Mouse (Mus musculus) 3T3-L1 (cell line): ENCODE data around the gene Pfkfb3.

Source experiments
- DNase-seq: peaks from one replicate; pipeline ENCODE4 v3.0.0-alpha.2; 2015; ENCODE audit warnings: low read depth, low spot score

Gene Pfkfb3

GRCm38 (mm10) chr2:11553471-11554400 is at the start of gene Pfkfb3:
Gene Pfkfb3 (minus strand): TSS chr2:11554077.
- peak; percentile 23 for DNase-seq

- peak; percentile 93 for DNase-seq
Observed at GRCm38 (mm10) chr2:11602506-11603489, 48.9 kb upstream of the Pfkfb3 start.

- no peak for DNase-seq
Observed at GRCm38 (mm10) chr2:11601795-11602194, 47.9 kb upstream of the Pfkfb3 start.

DNA sequence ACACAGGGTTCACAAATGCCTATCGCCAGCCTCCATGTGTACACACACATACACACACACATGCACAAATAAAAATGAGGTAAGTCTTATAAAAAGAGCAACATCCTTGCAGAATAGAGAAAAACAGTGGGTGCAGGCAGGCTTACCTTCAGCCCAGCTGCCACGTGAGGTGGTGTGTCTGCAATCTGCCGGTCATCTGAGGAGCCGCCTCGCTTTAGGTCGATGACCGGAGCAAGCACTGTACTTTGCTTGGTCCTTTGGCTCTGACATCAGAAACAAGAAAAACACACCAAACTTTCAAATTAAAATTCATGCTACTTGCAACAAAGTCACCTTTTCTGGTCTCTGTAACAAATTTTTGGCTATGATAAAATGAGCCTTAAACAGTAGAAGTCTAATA is 44.0 kb upstream of the Pfkfb3 start:
- DNase-seq = no peak

DNA sequence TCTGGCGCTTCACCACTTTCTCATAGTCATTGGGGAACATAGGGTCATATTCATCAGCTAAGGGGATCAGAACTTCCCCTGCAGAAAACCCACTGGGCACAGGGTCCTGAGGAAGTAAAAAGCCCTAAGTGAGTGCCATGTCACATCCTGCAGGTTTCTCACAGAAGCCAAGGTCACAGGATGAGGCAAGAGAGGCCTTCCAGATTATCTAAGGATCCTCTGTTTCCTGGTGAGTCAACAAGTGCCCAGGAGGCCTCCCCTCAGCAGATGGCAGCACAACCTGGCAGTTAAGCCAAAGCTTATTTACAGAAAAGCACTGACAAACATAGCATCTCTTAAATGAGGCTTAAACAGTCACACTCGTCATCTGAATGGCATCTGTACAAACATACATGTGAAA is 42.8 kb upstream of the Pfkfb3 start:
- DNase-seq = peak; percentile 23

- DNase-seq = no peak
Observed at GRCm38 (mm10) chr2:11587996-11588395, 34.1 kb upstream of the Pfkfb3 start.

- peak; percentile 55 for DNase-seq
Observed at GRCm38 (mm10) chr2:11579399-11579798, 25.5 kb upstream of the Pfkfb3 start.

- no peak for DNase-seq
Observed at GRCm38 (mm10) chr2:11578187-11578586, 24.3 kb upstream of the Pfkfb3 start.

DNA sequence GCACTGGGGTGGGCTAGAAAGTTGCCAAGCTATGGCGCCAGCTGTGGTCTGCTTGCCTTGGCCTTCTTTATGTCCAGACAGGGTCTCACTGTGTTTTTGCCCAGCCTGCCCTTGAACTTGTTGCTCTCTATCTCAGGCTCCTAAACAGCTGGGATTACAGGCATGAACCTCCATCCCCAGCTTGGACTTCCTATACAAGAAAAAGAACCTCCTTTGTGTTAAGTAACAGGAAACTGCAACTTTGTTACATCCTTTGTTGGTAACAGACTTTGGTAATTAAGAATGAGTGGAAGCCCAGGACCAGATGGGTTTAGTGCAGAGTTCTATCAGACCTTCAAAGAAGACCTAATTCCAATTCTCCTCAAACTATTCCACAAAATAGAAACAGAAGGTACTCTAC is 19.8 kb upstream of the Pfkfb3 start:
- no peak for DNase-seq

- no peak for DNase-seq
Observed at GRCm38 (mm10) chr2:11571004-11571535, 17.2 kb upstream of the Pfkfb3 start.

- no peak for DNase-seq
Observed at GRCm38 (mm10) chr2:11568471-11568870, 14.6 kb upstream of the Pfkfb3 start.

DNA sequence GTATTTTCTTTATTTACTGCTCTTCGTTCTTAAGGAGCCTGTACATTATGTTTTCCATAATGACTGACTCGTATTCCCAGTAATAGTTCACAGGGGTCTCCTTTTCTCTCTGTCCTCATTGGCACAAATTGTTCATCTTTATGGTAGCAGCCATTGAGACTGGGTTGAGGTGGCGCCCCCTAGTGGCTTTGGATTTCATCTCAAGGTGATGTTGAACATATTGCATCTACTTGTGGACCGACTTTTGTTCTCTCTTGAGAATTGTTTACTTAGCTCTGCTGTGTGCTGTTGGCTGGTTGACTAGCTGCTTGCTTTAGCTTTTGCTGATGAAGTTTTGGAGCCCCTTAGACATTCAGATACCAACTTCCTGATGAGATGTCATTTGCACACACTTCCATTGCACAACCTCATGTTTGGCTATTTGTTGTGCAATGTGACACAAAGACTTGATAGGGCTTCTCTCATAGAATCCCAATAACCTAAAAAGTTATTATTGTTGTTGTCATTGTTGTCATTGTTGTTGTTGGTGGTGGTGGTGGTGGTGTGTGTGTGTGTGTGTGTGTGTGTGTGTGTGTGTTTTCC is 14.0 kb upstream of the Pfkfb3 start:
- peak; percentile 20 for DNase-seq

GRCm38 (mm10) chr2:11566898-11567297 is 13.0 kb upstream of the Pfkfb3 start:
- no peak for DNase-seq

DNA sequence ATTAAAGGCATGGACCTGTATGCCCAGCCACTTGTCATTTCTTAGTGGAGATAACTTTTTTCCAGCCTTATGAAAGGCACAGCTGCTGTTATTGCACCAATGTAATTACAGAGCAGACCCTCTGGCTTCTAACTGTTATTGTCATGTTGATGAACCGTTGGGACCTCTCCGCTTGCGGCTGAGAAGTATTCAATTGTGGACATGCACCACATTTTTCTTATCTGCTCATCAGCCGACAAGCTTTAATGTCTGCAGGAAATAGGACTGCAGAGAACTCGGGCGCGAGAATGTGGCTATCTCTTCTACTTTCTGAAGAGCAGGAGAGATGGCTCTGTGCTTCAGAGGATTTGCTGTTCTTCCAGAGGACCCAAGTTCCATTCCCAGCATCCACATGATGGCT is 12.4 kb upstream of the Pfkfb3 start:
- DNase-seq = no peak

- DNase-seq = no peak
Observed at GRCm38 (mm10) chr2:11564768-11565167, 10.9 kb upstream of the Pfkfb3 start.

DNA sequence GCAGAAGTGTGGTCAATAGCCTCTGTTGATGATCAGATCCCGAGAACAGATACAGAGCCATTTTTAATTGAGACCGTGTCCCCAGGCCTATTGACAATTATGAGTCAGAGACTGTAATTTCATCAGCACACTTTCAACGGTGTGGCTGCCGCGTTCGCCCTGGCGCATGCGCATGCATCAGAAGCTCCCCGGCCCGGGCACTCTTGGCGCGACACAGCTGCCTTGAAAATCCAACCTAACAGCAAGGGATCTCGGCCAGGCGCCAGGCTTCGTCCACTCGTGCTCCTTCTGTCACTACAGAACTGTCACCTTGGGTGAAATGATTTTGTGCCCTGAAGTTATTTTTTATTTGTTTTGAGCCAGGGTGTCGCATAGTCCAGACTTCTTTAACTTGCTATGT is 9.4 kb upstream of the Pfkfb3 start:
- no peak for DNase-seq

DNA sequence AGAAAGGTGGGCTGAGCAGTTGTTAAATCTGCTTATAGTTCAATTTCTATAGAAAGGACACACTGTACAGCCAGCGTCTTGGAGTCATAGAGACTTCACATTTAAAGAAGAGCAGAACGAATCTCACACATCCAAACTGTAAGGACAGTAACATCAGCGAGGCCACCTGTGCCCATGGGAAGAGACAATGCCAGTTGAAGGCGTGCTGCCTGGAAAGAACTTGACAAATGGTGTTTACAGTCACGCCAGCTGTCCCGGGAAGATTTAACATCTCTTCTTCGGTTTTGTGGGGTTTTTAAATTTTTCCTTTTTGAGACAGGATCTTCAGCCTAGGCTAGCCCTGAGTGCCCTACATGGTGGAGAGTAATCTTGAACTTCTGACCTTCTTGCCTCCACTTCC is 4.8 kb upstream of the Pfkfb3 start:
- no peak for DNase-seq

- DNase-seq = no peak
Observed at GRCm38 (mm10) chr2:11557244-11557643, 3.4 kb upstream of the Pfkfb3 start.

DNA sequence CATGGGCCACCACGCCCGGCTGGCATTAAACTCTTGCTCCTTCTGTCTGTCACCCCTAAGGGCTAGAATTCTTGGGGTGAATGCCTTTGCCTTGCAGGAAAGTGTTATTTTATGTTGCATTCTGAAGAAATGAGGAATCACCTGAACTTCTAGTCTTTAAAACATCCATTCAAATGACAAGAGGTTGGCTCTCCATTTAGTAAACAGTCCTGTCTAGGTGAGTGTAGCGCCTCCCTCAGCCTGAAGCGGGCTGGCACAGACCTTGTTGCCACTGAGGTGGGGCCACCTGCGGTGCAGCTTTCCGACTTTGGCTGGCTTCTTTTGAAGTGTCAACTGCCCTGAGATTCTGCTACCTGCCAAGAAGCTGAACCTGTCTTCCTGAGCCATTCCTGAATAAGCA is 1.4 kb upstream of the Pfkfb3 start:
- no peak for DNase-seq

DNA sequence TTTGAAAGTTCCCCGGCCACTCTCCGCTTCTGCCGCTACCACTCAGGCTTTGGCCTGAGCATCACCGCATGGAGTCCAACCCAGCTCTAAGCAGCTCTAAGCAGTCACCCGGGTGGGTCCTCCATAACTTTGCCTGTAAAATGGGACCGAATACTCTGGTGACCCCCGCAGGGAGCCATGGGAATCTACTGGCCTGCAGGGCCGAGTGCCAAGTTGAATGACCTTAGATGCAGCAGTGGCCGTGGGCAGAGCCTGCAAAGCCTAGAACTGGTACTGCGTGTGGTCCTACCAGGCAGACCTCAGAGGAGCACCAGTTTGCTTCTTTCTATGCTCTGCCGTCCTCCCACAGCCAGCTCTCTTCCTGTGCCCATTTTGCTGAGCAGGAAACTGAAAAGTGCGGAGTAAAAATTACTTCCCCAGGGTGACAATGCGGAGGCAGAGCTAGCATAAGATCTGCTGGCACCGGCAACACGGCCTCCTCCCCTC is 868 bp downstream of the Pfkfb3 start:
- DNase-seq = no peak

DNA sequence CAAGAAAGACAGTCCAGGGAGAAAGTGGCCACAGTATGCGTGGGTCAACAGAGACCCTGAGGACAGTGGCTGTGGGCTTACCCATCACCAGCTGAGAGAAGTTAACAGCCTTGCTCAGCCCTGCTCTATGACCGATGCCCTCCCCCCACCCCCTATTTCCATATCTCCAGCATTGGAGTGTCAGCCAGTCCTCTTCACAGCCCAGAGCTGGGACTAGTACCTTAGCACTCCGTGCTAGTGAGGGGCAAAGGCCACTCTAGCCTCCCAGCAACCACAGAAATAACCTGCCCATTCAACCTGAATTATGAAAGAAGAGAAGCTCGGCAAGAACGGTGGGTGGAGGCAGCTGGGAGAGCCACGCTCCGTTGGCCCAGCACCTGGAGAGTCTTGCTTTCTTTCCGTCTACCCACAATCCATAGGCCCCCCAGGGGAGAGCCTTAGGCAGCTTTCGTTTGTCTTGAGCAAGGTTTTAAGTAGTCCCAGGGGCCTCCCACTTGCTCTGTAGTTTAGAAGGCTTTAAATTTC is 1.5 kb downstream of the Pfkfb3 start:
- no peak for DNase-seq
